8 mouse cellular contexts compared by ENCODE assay signal in genomic region chr17:17625887-17626679, GRCm38 (mm10). TPM values are rescaled to one million over a fixed set of nuclear protein-coding genes. Genes with fewer than 3 reads are reported as not detected.
DNase-seq lines count a peak whose midpoint lies in the region; ATAC-seq and TF ChIP-seq lines count a peak whose summit lies in the region.

No protein-coding gene starts in this region.

- H3K27me3 ChIP-seq in liver, adult 2 months (ENCODE audit: control insufficient read depth, insufficient read depth, low read length) = no peaks in the 10 kb centered on the region
- no peaks in the 10 kb centered on the region for H3K27me3 ChIP-seq in intestine, embryonic 15.5 days (replicated peaks)

- peak overlapping the region; percentile 96; the same call in 1 of the 2 replicates for H3K4me3 ChIP-seq in liver, adult 2 months (ENCODE audit: insufficient read depth, low read depth, low read length)
- H3K4me3 ChIP-seq in intestine, embryonic 15.5 days (replicated peaks) = peak overlapping the region; percentile 99
- no peak overlapping the region for H3K4me3 ChIP-seq in olfactory bulb, adult 2 months (ENCODE audit: insufficient read depth, low read depth, low read length)

- ATAC-seq in intestine, embryonic 15.5 days = no peak

- TF ChIP-seq CTCF in liver, adult 2 months (IDR thresholded peaks at IDR 0.05; ENCODE audit: low read depth, low read length) = no peak
- TF ChIP-seq CTCF in olfactory bulb, adult 2 months (IDR thresholded peaks at IDR 0.05; ENCODE audit: insufficient read depth, low read depth, low read length) = no peak

- H3K9ac ChIP-seq in liver, adult 2 months (ENCODE audit: low read depth, low read length) = peak overlapping the region; percentile 95; the same call in 1 of the 2 replicates
- H3K9ac ChIP-seq in intestine, embryonic 15.5 days = peak overlapping the region; percentile 84; the same call in 1 of the 2 replicates

- no peak for TF ChIP-seq POLR2A in liver, adult 2 months (IDR thresholded peaks at IDR 0.05; ENCODE audit: extremely low read depth, insufficient read depth, low read length)
- no peak for TF ChIP-seq POLR2A in olfactory bulb, adult 2 months (IDR thresholded peaks at IDR 0.05; ENCODE audit: insufficient read depth, low read depth, low read length)

- peaks cover 7% of the 10 kb centered on the region for H3K4me1 ChIP-seq in liver, adult 2 months (ENCODE audit: control insufficient read depth, insufficient read depth, low read length)
- peaks cover 3% of the 10 kb centered on the region; the same call in 1 of the 2 replicates for H3K4me1 ChIP-seq in intestine, embryonic 15.5 days (replicated peaks)
- peaks cover 3% of the 10 kb centered on the region; the same call in 1 of the 2 replicates for H3K4me1 ChIP-seq in olfactory bulb, adult 2 months (ENCODE audit: control insufficient read depth, insufficient read depth, low read length)

- peak overlapping the region; percentile 99 for H3K27ac ChIP-seq in liver, adult 2 months (replicated peaks; ENCODE audit: insufficient read depth, low read depth, low read length)
- H3K27ac ChIP-seq in intestine, embryonic 15.5 days = peak overlapping the region; percentile 100
- H3K27ac ChIP-seq in olfactory bulb, adult 2 months (ENCODE audit: insufficient read depth, low read depth, low read length) = peak overlapping the region; percentile 99

- H3K36me3 ChIP-seq in liver, adult 2 months (ENCODE audit: control insufficient read depth, insufficient read depth, low read length) = no peaks in the 10 kb centered on the region
- no peaks in the 10 kb centered on the region for H3K36me3 ChIP-seq in intestine, embryonic 15.5 days

- WGBS in liver, adult 2 months = 52% methylated on average over 7 of the region's 7 CpGs
- 37% methylated on average over 7 of the region's 7 CpGs for WGBS in intestine, embryonic 15.5 days
- 12% methylated on average over 7 of the region's 7 CpGs for WGBS in olfactory bulb, adult 2 months

- peaks cover 11% of the 10 kb centered on the region for H3K79me2 ChIP-seq in liver, adult 2 months (ENCODE audit: control insufficient read depth, insufficient read depth, low read length)

- peak overlapping the region; percentile 66 for H3K4me2 ChIP-seq in intestine, embryonic 15.5 days (replicated peaks)

- no peaks in the 10 kb centered on the region for H3K9me3 ChIP-seq in intestine, embryonic 15.5 days

- no peak for DNase-seq in liver, adult 2 months (ENCODE audit: extremely low read depth, low read depth, low spot score)
- no peak for DNase-seq in liver
- peak; percentile 40 for DNase-seq in c-Kit-negative CD71-positive TER-119-positive erythroid progenitor cells, embryonic 14.5 days (ENCODE audit: low read depth, low spot score)
- no peak for DNase-seq in spleen, adult 12 weeks (ENCODE audit: low spot score)
- no peak for DNase-seq in frontal cortex, postnatal 36 days (ENCODE audit: low spot score in 2 of 2)
- DNase-seq in T-cell, adult 2 months (ENCODE audit: low spot score) = no peak

RNA-seq across cellular contexts. Expression of gene Lnpep, which starts 1.2 kb away (rescaled TPM):
- 35.7 and 37.2 TPM in 2 replicates for total RNA-seq in liver, adult 2 months (2014; rRNA removed)
- 2.6 and 2.7 TPM in 2 replicates for polyA plus RNA-seq in liver, adult 2 months (2012; rRNA removed)
- polyA plus RNA-seq in intestine, embryonic 15.5 days (2015; fragmentation: Nextera tagmentation; extraction: Ambion mirVana) = 7.8 and 8.2 TPM in 2 replicates
- polyA plus RNA-seq in olfactory bulb, adult 2 months (2012; ENCODE audit: insufficient read depth, insufficient read length, low replicate concordance, missing spikeins) = 78.2 and 138 TPM in 2 replicates
